Mouse (Mus musculus) thymus, postnatal 14 days (tissue): ENCODE results near the gene Notch4.

Source experiments
- DNase-seq: peaks from one replicate; pipeline ENCODE4 v3.0.0; 2021

The Notch4 gene

GRCm38 (mm10) chr17:34627943-34628643 lies 64.0 kb downstream of the Notch4 start, which contains the start of gene Ppt2:
Gene Ppt2, minus strand, starts transcription at chr17:34628510.
- DNase-seq = peak; percentile 76

DNA sequence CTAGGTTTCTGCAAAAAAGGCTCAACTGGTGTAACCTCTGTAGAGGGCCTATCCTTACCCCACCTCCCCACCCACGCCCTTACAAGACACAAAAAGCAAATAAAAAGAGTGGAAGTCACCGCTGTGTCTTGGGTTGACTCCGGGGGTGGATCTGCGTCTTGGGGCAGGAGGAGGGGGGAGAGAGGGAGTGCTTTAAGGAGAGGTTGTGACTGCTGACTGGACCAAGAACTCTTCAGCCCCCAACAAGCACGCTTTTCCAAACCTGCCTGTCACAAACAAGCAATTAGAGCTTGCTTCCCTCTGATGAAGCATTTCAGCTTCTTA lies 64.5 kb downstream of the Notch4 start:
- peak; percentile 58 for DNase-seq

DNA sequence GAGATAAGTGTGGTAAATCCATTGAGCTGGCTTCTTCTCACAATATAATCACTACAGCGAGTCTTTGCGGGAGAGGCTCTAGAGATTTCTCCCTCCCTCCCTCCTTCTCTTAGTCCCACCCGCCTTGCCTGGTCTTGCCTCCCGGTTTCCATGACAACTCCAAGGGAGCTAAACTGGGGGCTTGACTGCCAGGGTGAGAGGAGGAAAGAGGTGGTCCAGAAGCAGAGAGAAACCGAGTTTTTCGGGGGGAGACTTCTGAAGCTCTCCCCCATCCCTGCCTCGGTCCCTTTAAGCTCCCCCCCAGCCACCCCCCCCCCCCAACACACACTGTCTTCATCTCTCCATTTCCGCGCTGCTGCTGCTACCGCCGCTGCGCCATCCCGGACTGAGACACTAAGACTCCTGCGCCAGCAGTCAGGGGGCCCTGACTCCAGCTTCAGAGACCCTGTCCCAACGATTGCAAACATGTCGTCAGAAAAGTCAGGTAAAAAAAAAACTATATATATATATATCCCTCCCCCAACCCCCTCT lies 65.2 kb downstream of the Notch4 start, which contains the start of gene Prrt1:
Prrt1 (plus strand) TSS at position 313 of the 531 bp plus-strand sequence.
- peak; percentile 72 for DNase-seq

DNA sequence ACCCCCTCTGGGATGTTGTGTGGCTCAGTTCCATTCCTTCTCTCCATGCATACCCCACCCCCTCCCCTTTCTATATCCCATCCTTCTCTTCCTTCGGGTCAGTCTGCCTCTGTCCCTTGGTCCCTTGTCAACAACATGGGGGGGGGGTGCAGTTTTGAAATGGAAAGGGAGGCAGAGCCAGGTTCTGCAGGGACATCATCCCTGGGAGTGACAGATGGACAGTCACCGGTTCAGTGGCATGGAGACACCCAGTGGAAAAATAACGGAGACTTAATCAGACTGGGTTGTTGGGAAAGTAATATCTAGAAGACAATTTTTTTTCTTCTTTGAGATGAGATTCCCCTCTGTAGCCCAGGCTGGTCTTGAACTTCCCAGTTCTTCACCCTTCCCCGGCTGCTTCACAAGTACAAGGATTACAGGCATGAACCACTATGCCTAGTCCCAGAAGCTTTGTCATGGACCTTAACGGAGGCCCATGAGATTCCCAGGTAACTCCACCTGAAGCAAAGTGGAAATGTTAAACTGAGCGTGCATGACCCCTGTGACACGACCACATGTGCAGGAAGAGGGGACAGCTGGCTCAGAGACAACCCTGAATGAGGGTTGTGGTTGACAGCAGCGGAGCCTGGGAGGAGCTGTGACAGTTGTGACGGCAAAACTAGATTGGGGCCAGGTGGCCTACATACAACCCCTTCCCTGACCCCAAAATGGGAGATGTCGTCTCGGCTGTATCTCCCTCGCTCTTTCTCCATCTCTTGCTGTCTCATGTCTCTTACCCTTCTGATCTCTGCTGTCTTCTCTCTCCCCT lies 65.9 kb downstream of the Notch4 start:
- DNase-seq = peak; percentile 87

DNA sequence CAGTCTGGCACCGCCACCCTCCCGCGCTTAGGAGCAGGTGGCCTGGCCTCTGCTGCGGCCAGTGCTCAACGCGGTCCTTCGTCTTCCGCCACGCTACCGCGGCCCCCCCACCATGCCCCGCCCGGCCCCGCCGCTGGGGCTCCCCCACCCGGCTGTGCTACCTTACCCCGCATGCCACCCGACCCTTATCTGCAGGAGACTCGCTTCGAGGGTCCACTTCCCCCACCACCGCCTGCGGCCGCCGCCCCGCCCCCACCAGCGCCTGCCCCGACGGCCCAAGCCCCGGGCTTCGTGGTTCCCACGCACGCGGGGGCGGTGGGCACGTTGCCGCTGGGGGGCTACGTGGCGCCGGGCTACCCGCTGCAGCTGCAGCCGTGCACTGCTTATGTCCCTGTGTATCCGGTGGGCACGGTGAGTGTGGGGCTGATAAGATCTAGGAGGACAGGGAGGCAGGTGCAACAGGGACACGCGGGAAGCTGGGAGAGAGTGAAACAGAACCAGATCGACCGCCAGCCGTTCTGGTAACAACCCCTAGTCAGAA lies 66.8 kb downstream of the Notch4 start:
- DNase-seq = peak; percentile 81

DNA sequence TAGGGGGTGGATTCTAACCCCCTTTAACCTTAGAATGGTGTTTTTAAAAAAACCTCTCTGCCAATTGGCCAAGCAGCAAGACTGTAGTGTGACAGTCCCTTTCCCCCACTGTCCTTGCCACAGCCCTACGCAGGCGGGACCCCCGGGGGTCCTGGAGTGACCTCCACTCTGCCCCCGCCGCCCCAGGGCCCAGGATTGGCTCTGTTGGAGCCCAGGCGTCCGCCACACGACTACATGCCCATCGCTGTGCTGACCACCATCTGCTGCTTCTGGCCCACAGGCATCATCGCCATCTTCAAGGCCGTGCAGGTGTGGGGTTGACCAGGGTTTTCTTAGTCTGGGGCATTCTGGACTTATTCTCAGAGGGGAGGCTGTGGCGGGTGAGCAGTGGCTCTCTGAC lies 67.6 kb downstream of the Notch4 start:
- peak; percentile 47 for DNase-seq

DNA sequence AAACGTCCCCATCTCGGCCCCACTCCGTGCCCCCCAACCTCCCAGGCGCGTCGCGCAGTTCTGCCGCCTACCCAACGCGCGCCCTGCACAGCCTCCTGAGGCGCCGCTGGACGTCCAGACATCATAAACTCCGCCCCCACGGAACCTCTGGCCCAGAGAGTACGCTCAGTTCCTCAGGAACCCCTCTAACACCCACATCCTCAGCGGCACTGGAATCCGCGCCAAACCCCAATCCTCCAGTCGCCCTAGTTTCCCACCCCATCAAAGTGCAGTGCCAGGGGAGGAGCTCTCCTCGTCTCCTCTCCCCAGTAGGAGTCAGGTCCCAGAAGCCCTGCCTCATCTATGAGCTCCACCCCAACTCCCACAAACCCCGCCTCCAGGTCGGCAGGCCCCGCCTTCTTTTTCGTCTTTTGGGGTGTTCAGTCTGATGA lies 68.2 kb downstream of the Notch4 start:
- peak; percentile 91 for DNase-seq

DNA sequence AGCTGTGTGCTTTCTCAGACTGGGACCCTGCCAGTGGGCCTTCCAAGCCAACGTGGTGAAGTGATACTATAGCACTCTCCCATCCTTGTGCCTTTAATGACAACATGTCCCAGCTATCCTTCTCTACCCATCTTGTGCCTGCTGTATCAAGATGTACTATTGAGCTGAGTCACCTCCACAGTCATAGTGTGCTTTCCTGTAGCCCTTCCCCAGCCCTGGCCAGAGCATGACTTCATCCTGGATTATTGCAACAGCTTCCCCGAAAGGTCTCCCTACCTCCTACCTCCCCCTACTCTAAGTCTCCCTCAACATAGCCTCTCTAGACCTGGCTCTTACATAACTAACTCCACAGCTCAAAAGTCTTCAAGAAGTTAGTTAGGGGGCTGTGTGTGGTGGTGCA lies 71.6 kb downstream of the Notch4 start:
- DNase-seq = no peak

- no peak for DNase-seq
Observed at GRCm38 (mm10) chr17:34637459-34637858, 73.4 kb downstream of the Notch4 start.
